Mouse (Mus musculus): ENCODE results near the gene Lima1. TPM values are rescaled to one million over a fixed set of nuclear protein-coding genes. Genes with fewer than 3 reads are reported as not detected.

Lima1 gene
- polyA plus RNA-seq, 1 experiment from 2014 or later: 92.7 TPM

DNA sequence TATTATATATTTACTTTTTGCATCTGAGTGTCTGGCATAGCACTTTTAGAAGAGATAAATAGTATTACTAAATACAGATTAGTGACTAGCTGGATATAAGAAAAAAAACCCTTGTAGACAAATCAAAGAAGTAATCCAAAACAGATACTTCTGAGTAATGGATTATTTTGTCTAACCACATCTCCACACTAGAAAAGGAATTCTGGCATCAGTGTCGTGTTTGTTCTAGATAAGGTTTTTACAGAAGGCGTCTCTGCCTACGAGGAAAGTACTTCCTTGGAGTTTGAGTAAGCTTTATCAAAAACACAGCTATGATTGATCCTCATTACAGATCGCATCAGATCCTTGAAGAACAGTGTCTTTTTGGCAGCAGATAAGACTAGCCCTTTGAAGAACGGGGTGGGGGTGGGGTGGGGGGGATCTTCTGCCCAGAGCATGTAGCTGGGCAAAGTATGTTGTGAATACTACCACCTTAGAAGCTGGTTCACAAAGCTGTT, 104.2 kb downstream of the Lima1 start:
- ATAC-seq (ENCODE audit: insufficient number of reproducible peaks, insufficient read depth, low FRiP score, low TSS enrichment): no peak
- Histone ChIP-seq H3K4me1 (peaks cover 9% of the 10 kb centered on the region; the same call in 1 of the 2 replicates), H3K4me2 (replicated peaks) (peak overlapping the region; percentile 83), H3K27me3 (no peaks in the 10 kb centered on the region), H3K9me3 (no peaks in the 10 kb centered on the region), H3K27ac (peak overlapping the region; percentile 97), H3K36me3 (no peaks in the 10 kb centered on the region), H3K9ac (peak overlapping the region; percentile 89), H3K4me3 (peak overlapping the region; percentile 87)
- 25% methylated on average over 5 of the region's 5 CpGs for WGBS

GRCm38 (mm10) chr15:99768761-99769160, 106.5 kb downstream of the Lima1 start:
- no peak for ATAC-seq (ENCODE audit: insufficient number of reproducible peaks, insufficient read depth, low FRiP score, low TSS enrichment)
- Histone ChIP-seq H3K9me3 (no peaks in the 10 kb centered on the region), H3K27me3 (no peaks in the 10 kb centered on the region), H3K4me1 (peaks cover 9% of the 10 kb centered on the region; the same call in 1 of the 2 replicates), H3K27ac (no peak overlapping the region), H3K9ac (no peak overlapping the region), H3K4me2 (replicated peaks) (no peak overlapping the region), H3K4me3 (no peak overlapping the region), H3K36me3 (peaks cover 6% of the 10 kb centered on the region; the same call in 1 of the 2 replicates)
- 90% methylated on average over 1 of the region's 1 CpGs for WGBS

DNA sequence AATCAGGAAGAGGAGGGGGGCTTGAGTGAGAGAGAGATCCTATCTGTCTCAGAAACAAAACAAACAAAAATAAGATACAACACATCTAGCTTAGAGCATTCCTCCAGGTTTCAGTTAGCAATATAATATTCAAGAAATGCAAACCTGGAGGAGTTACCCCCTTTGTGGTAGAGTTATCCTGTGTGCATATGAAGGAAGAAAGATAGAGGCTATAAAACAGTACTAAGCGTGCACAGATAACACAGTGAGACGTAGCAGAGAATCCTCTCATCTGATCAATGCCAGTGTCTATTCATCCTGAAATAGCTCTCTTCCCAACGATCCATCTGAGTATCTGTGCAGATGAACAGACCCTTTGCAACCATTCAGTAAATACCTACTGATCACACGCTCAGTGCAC, 107.8 kb downstream of the Lima1 start:
- no peak overlapping the region for H3K27ac ChIP-seq
- WGBS: 89% methylated on average over 4 of the region's 4 CpGs
- H3K27me3 ChIP-seq: no peaks in the 10 kb centered on the region
- peaks cover 6% of the 10 kb centered on the region; the same call in 1 of the 2 replicates for H3K4me1 ChIP-seq
- no peak overlapping the region for H3K4me3 ChIP-seq
- ATAC-seq (ENCODE audit: insufficient number of reproducible peaks, insufficient read depth, low FRiP score, low TSS enrichment): no peak
- H3K9me3 ChIP-seq: no peaks in the 10 kb centered on the region
- peaks cover 6% of the 10 kb centered on the region; the same call in 1 of the 2 replicates for H3K36me3 ChIP-seq
- H3K4me2 ChIP-seq (replicated peaks): no peak overlapping the region
- no peak overlapping the region for H3K9ac ChIP-seq

- Histone ChIP-seq H3K9ac (no peak overlapping the region), H3K4me2 (replicated peaks) (no peak overlapping the region), H3K27ac (no peak overlapping the region), H3K36me3 (peaks cover 8% of the 10 kb centered on the region; the same call in 1 of the 2 replicates), H3K27me3 (no peaks in the 10 kb centered on the region), H3K4me1 (no peaks in the 10 kb centered on the region), H3K4me3 (no peak overlapping the region), H3K9me3 (no peaks in the 10 kb centered on the region)
- WGBS: 87% methylated on average over 3 of the region's 3 CpGs
- ATAC-seq (ENCODE audit: insufficient number of reproducible peaks, insufficient read depth, low FRiP score, low TSS enrichment): no peak
These were observed 121.1 kb downstream of the Lima1 start for GRCm38 (mm10) chr15:99754204-99754603.

GRCm38 (mm10) chr15:99740229-99740628, 135.0 kb downstream of the Lima1 start:
- Histone ChIP-seq H3K9me3 (no peaks in the 10 kb centered on the region), H3K27ac (no peak overlapping the region), H3K4me2 (replicated peaks) (no peak overlapping the region), H3K4me3 (no peak overlapping the region), H3K4me1 (no peaks in the 10 kb centered on the region), H3K36me3 (peaks cover 85% of the 10 kb centered on the region), H3K27me3 (no peaks in the 10 kb centered on the region), H3K9ac (no peak overlapping the region)
- 92% methylated on average over 4 of the region's 4 CpGs for WGBS
- ATAC-seq (ENCODE audit: insufficient number of reproducible peaks, insufficient read depth, low FRiP score, low TSS enrichment): no peak

- ATAC-seq (ENCODE audit: insufficient number of reproducible peaks, insufficient read depth, low FRiP score, low TSS enrichment): no peak
- 91% methylated on average over 11 of the region's 11 CpGs for WGBS
- H3K4me2 ChIP-seq (replicated peaks): no peak overlapping the region
- no peak overlapping the region for H3K27ac ChIP-seq
- no peak overlapping the region for H3K4me3 ChIP-seq
- H3K9ac ChIP-seq: no peak overlapping the region
- no peaks in the 10 kb centered on the region for H3K27me3 ChIP-seq
- peaks cover 81% of the 10 kb centered on the region for H3K36me3 ChIP-seq
- H3K4me1 ChIP-seq: no peaks in the 10 kb centered on the region
- H3K9me3 ChIP-seq: no peaks in the 10 kb centered on the region
These were observed 138.6 kb downstream of the Lima1 start for GRCm38 (mm10) chr15:99736675-99737074.

GRCm38 (mm10) chr15:99735631-99736030, 139.6 kb downstream of the Lima1 start:
- H3K27ac ChIP-seq: no peak overlapping the region
- no peak overlapping the region for H3K4me3 ChIP-seq
- H3K9me3 ChIP-seq: no peaks in the 10 kb centered on the region
- no peak overlapping the region for H3K9ac ChIP-seq
- 91% methylated on average over 2 of the region's 2 CpGs for WGBS
- H3K27me3 ChIP-seq: no peaks in the 10 kb centered on the region
- H3K4me1 ChIP-seq: no peaks in the 10 kb centered on the region
- ATAC-seq (ENCODE audit: insufficient number of reproducible peaks, insufficient read depth, low FRiP score, low TSS enrichment): no peak
- H3K36me3 ChIP-seq: peaks cover 73% of the 10 kb centered on the region
- H3K4me2 ChIP-seq (replicated peaks): no peak overlapping the region

GRCm38 (mm10) chr15:99733186-99733585, 142.1 kb downstream of the Lima1 start:
- no peak for ATAC-seq (ENCODE audit: insufficient number of reproducible peaks, insufficient read depth, low FRiP score, low TSS enrichment)
- peaks cover 65% of the 10 kb centered on the region for H3K36me3 ChIP-seq

GRCm38 (mm10) chr15:99731678-99732077, 143.6 kb downstream of the Lima1 start:
- no peaks in the 10 kb centered on the region for H3K27me3 ChIP-seq
- WGBS: 87% methylated on average over 3 of the region's 3 CpGs
- no peak overlapping the region for H3K4me3 ChIP-seq
- H3K9ac ChIP-seq: no peak overlapping the region
- ATAC-seq (ENCODE audit: insufficient number of reproducible peaks, insufficient read depth, low FRiP score, low TSS enrichment): no peak
- H3K9me3 ChIP-seq: no peaks in the 10 kb centered on the region
- no peak overlapping the region for H3K27ac ChIP-seq
- peaks cover under 1% of the 10 kb centered on the region; the same call in 1 of the 2 replicates for H3K4me1 ChIP-seq
- no peak overlapping the region for H3K4me2 ChIP-seq (replicated peaks)
- peaks cover 63% of the 10 kb centered on the region for H3K36me3 ChIP-seq

More at GRCm38 (mm10) chr15:99733186-99733585, 142.1 kb downstream of the Lima1 start:
- no peaks in the 10 kb centered on the region for H3K4me1 ChIP-seq
- no peak overlapping the region for H3K4me2 ChIP-seq (replicated peaks)
- no peak overlapping the region for H3K9ac ChIP-seq
- H3K4me3 ChIP-seq: no peak overlapping the region
- H3K27ac ChIP-seq: no peak overlapping the region
- WGBS: 93% methylated on average over 5 of the region's 5 CpGs
- H3K27me3 ChIP-seq: no peaks in the 10 kb centered on the region
- H3K9me3 ChIP-seq: no peaks in the 10 kb centered on the region

DNA sequence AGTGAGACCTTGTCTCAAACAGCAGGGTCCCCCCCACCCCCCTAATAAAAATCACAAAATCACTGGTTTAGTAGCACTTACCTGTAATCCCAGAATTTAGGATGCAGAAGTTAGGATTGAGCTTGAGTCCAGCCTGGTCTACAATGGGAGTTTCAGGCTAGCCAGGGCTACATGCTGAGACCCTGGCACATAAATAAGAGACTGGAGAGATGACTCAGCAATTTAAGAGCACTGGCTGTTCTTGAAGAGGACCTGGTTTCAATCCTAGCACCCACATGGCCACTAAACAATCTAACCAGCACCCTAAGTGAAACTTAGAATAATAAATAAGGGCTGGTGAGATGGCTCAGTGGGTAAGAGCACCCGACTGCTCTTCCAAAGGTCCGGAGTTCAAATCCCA, 144.1 kb downstream of the Lima1 start:
- Histone ChIP-seq H3K9me3 (no peaks in the 10 kb centered on the region), H3K4me1 (peaks cover 6% of the 10 kb centered on the region), H3K27me3 (no peaks in the 10 kb centered on the region), H3K9ac (no peak overlapping the region), H3K4me3 (no peak overlapping the region), H3K27ac (no peak overlapping the region), H3K4me2 (replicated peaks) (no peak overlapping the region), H3K36me3 (peaks cover 58% of the 10 kb centered on the region)
- WGBS: 97% methylated on average over 2 of the region's 2 CpGs
- ATAC-seq (ENCODE audit: insufficient number of reproducible peaks, insufficient read depth, low FRiP score, low TSS enrichment): no peak

DNA sequence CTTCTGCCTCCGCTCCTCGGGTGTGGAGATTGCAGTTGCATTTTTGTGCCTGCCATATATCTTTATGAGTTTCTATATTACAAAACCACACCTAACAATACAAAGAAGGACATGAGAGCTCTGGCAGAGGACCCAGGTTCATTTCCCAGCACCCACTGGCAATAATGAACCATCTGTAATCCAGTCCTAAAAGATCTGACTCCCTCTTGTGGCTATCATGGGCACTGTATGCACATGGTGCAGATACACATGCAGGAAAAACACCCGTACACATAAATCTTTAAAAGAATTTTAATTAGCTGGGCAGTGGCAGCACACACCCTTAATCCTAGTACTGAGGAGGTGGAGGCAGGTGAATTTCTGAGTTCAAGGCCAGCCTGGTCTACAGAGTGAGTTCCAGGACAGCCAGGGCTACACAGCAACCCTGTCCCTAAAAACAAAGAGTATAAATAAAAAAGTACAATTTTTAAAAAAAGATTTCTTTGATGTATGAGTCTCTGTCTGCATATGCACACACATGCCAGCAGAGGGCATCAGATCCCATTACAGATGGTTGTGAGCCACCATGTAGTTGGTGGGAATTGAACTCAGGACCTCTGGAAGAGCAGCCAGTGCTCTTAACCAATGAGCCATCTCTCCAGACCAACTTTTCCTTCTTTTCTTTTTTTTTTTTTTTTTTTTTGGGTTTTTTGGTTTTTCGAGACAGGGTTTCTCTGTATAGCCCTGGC, 146.0 kb downstream of the Lima1 start:
- H3K27ac ChIP-seq: no peak overlapping the region
- no peaks in the 10 kb centered on the region for H3K27me3 ChIP-seq
- peaks cover 40% of the 10 kb centered on the region for H3K36me3 ChIP-seq
- H3K9me3 ChIP-seq: no peaks in the 10 kb centered on the region
- H3K4me1 ChIP-seq: peaks cover 15% of the 10 kb centered on the region
- no peak for ATAC-seq (ENCODE audit: insufficient number of reproducible peaks, insufficient read depth, low FRiP score, low TSS enrichment)
- H3K4me2 ChIP-seq (replicated peaks): no peak overlapping the region
- H3K4me3 ChIP-seq: no peak overlapping the region
- WGBS: 91% methylated on average over 4 of the region's 4 CpGs
- no peak overlapping the region for H3K9ac ChIP-seq
